Comparison of ENCODE assay signal across 9 mouse cellular contexts in genomic region chr1:153747861-153748530, GRCm38 (mm10). TPM values are rescaled to one million over a fixed set of nuclear protein-coding genes. Genes with fewer than 3 reads are reported as not detected.
DNase-seq lines count a peak whose midpoint lies in the region; ATAC-seq and TF ChIP-seq lines count a peak whose summit lies in the region.
"Had no signal": no experiment of that assay in that cellular context is flagged by ENCODE, and none has a peak within 500 bp of the region (broad histone marks: within the 10 kb centered on the region; RNA-seq: fewer than 3 reads in every experiment).

No protein-coding gene starts in this region.

- H3K9me3 ChIP-seq in midbrain, embryonic 10.5 days (replicated peaks), result no peaks in the 10 kb centered on the region
- H3K9me3 ChIP-seq in midbrain, postnatal 0 days (ENCODE audit: low read length), result no peaks in the 10 kb centered on the region
- no peaks in the 10 kb centered on the region for H3K9me3 ChIP-seq in hindbrain, embryonic 14.5 days (ENCODE audit: control insufficient read depth, low read length)
- H3K9me3 ChIP-seq in neural tube, embryonic 13.5 days, result no peaks in the 10 kb centered on the region

- no peak for ATAC-seq in midbrain, postnatal 0 days (ENCODE audit: low FRiP score)
- no peak for ATAC-seq in hindbrain, embryonic 14.5 days (ENCODE audit: low FRiP score)
- no peak for ATAC-seq in neural tube, embryonic 13.5 days (ENCODE audit: low read depth)

- no peak for TF ChIP-seq CTCF in midbrain, postnatal 0 days (IDR thresholded peaks at IDR 0.05)

- 0 out of 2 replicates have a peak overlapping the region, but pooled peaks have one; percentile 92 for H3K27ac ChIP-seq in midbrain, embryonic 10.5 days (replicated peaks)
- no peak overlapping the region for H3K27ac ChIP-seq in midbrain, postnatal 0 days (ENCODE audit: low read depth, low read length)
- H3K27ac ChIP-seq in hindbrain, embryonic 14.5 days, result no peak overlapping the region
- H3K27ac ChIP-seq in neural tube, embryonic 13.5 days (replicated peaks), result peak overlapping the region; percentile 38; the same call in 1 of the 2 replicates

- peaks cover 19% of the 10 kb centered on the region for H3K36me3 ChIP-seq in midbrain, embryonic 10.5 days
- no peaks in the 10 kb centered on the region; the same call in 1 of the 2 replicates for H3K36me3 ChIP-seq in midbrain, postnatal 0 days (ENCODE audit: insufficient read depth, low read length)
- H3K36me3 ChIP-seq in hindbrain, embryonic 14.5 days (replicated peaks; ENCODE audit: control insufficient read depth, insufficient read depth), result peaks cover under 1% of the 10 kb centered on the region; the same call in 1 of the 2 replicates
- no peaks in the 10 kb centered on the region for H3K36me3 ChIP-seq in neural tube, embryonic 13.5 days

- 0 out of 2 replicates have a peak, but pooled peaks cover 9% of the 10 kb centered on the region for H3K27me3 ChIP-seq in midbrain, embryonic 10.5 days (ENCODE audit: low read depth, poor library complexity, severe bottlenecking)
- H3K27me3 ChIP-seq in midbrain, postnatal 0 days (ENCODE audit: insufficient read depth, low read length), result no peaks in the 10 kb centered on the region
- H3K27me3 ChIP-seq in hindbrain, embryonic 14.5 days (ENCODE audit: control insufficient read depth, insufficient read depth, low read length), result no peaks in the 10 kb centered on the region
- H3K27me3 ChIP-seq in neural tube, embryonic 13.5 days, result no peaks in the 10 kb centered on the region

- WGBS in midbrain, embryonic 10.5 days, result 81% methylated on average over 12 of the region's 12 CpGs
- 71% methylated on average over 12 of the region's 12 CpGs for WGBS in midbrain, postnatal 0 days
- whole genome bisulfite sequencing in hindbrain, embryonic 14.5 days, result 75% methylated on average over 12 of the region's 12 CpGs
- WGBS in neural tube, embryonic 13.5 days, result 73% methylated on average over 12 of the region's 12 CpGs

- H3K9ac ChIP-seq in midbrain, postnatal 0 days (replicated peaks; ENCODE audit: low read length, poor library complexity, severe bottlenecking), result no peak overlapping the region
- H3K9ac ChIP-seq in hindbrain, embryonic 14.5 days, result no peak overlapping the region
- H3K9ac ChIP-seq in neural tube, embryonic 13.5 days, result no peak overlapping the region

- no peak overlapping the region for H3K4me2 ChIP-seq in midbrain, postnatal 0 days (ENCODE audit: low read depth, low read length, poor library complexity, severe bottlenecking)
- H3K4me2 ChIP-seq in hindbrain, embryonic 14.5 days (replicated peaks), result peak overlapping the region; percentile 69
- H3K4me2 ChIP-seq in neural tube, embryonic 13.5 days, result peak overlapping the region; percentile 67

- DNase-seq in heart, adult 11 months, result peak; percentile 83
- no peak for DNase-seq in heart, adult 9 months (ENCODE audit: low spot score in 2 of 2)
- no peak for DNase-seq in midbrain, embryonic 10.5 days (ENCODE audit: low spot score)
- no peak for DNase-seq in midbrain, postnatal 0 days (ENCODE audit: low spot score)
- DNase-seq in hindbrain, embryonic 14.5 days (ENCODE audit: low spot score), result no peak
- no peak for DNase-seq in testis, postnatal 14 days (ENCODE audit: low spot score)
- no peak for DNase-seq in frontal cortex, postnatal 36 days (ENCODE audit: low spot score in 2 of 2)
- DNase-seq: cerebellum, adult 18-20 months had no signal

- H3K4me1 ChIP-seq in midbrain, embryonic 10.5 days, result peaks cover 52% of the 10 kb centered on the region
- peaks cover 11% of the 10 kb centered on the region; the same call in 1 of the 2 replicates for H3K4me1 ChIP-seq in midbrain, postnatal 0 days (ENCODE audit: insufficient read depth, low read length)
- peaks cover 37% of the 10 kb centered on the region for H3K4me1 ChIP-seq in hindbrain, embryonic 14.5 days (replicated peaks; ENCODE audit: control insufficient read depth, insufficient read depth, low read length)
- H3K4me1 ChIP-seq in neural tube, embryonic 13.5 days (replicated peaks), result peaks cover 91% of the 10 kb centered on the region

- no peak overlapping the region for H3K4me3 ChIP-seq in midbrain, embryonic 10.5 days
- no peak overlapping the region for H3K4me3 ChIP-seq in midbrain, postnatal 0 days (ENCODE audit: low read depth, low read length)
- H3K4me3 ChIP-seq in hindbrain, embryonic 14.5 days (replicated peaks; ENCODE audit: low read length), result no peak overlapping the region
- H3K4me3 ChIP-seq in neural tube, embryonic 13.5 days, result no peak overlapping the region

RNA-seq across cellular contexts. Expression of gene Rnasel, which starts 1.2 kb away (rescaled TPM):
- 10.1 and 20.3 TPM in 2 replicates for polyA plus RNA-seq in midbrain, embryonic 10.5 days (2016; fragmentation: Nextera tagmentation; extraction: Ambion mirVana)
- total RNA-seq in midbrain, postnatal 0 days (2014; rRNA removed), result 22.1 and 29.3 TPM in 2 replicates
- polyA plus RNA-seq in midbrain, postnatal 0 days (2015; fragmentation: Nextera tagmentation; extraction: Ambion mirVana), result 15.7 and 17.4 TPM in 2 replicates
- polyA plus RNA-seq in hindbrain, embryonic 14.5 days (2014; fragmentation: Nextera tagmentation; extraction: Ambion mirVana), result 37.2 and 40.9 TPM in 2 replicates
- 38.8 and 43.6 TPM in 2 replicates for polyA plus RNA-seq in neural tube, embryonic 13.5 days (2015; fragmentation: Nextera tagmentation; extraction: Ambion mirVana)

RNA-seq across cellular contexts. Expression of gene Rgs16, which starts 7.8 kb away (rescaled TPM):
- 31.8 and 39.0 TPM in 2 replicates for polyA plus RNA-seq in midbrain, embryonic 10.5 days (2016; fragmentation: Nextera tagmentation; extraction: Ambion mirVana)
- total RNA-seq in midbrain, postnatal 0 days (2014; rRNA removed), result 7.2 and 7.6 TPM in 2 replicates
- polyA plus RNA-seq in midbrain, postnatal 0 days (2015; fragmentation: Nextera tagmentation; extraction: Ambion mirVana), result 9.7 and 10.7 TPM in 2 replicates
- 6.5 and 6.8 TPM in 2 replicates for polyA plus RNA-seq in hindbrain, embryonic 14.5 days (2014; fragmentation: Nextera tagmentation; extraction: Ambion mirVana)
- 22.9 and 28.1 TPM in 2 replicates for polyA plus RNA-seq in neural tube, embryonic 13.5 days (2015; fragmentation: Nextera tagmentation; extraction: Ambion mirVana)

Comparison
In these comparisons a context has a peak if more than half of its experiments do, and no peak if none do; other contexts are left out.
1. H3K27ac ChIP-seq: peak in midbrain, embryonic 10.5 days (single experiment) and neural tube, embryonic 13.5 days (single experiment); none in midbrain, postnatal 0 days (single experiment) and hindbrain, embryonic 14.5 days (single experiment).